Mouse (Mus musculus) kidney, postnatal 36 days (tissue): Measurements from ENCODE around the gene Hoxa11.

Source experiments
- DNase-seq, 2 experiments: peaks; one replicate each; pipeline ENCODE4 v3.0.0; 2021 to 2022; ENCODE audit warnings: mixed read lengths in 2 of 2

Gene Hoxa11

GRCm38 (mm10) chr6:52246403-52246803 lies 793 bp upstream of the Hoxa11 start:
- DNase-seq: peak in 1 of 2 experiments; percentile 51

- DNase-seq: peak in 1 of 2 experiments; percentile 51
Observed at GRCm38 (mm10) chr6:52245040-52245756, 412 bp downstream of the Hoxa11 start.

- peak in 1 of 2 experiments; percentile 15 for DNase-seq
Observed at GRCm38 (mm10) chr6:52244471-52245039, 1.1 kb downstream of the Hoxa11 start.

- no peak for DNase-seq
Observed at GRCm38 (mm10) chr6:52243681-52244121, 1.9 kb downstream of the Hoxa11 start.

GRCm38 (mm10) chr6:52242801-52243332 lies 2.7 kb downstream of the Hoxa11 start:
- DNase-seq: no peak

GRCm38 (mm10) chr6:52241001-52241621 lies 4.5 kb downstream of the Hoxa11 start:
- DNase-seq: no peak

- DNase-seq: peak; percentile 95 to 96
Observed at GRCm38 (mm10) chr6:52240389-52241000, 5.1 kb downstream of the Hoxa11 start, which contains the start of gene Hoxa10. TSS of gene Hoxa10 (minus strand) at chr6:52240854.

- peak in 1 of 2 experiments; percentile 71 for DNase-seq
Observed at GRCm38 (mm10) chr6:52239625-52240388, 5.8 kb downstream of the Hoxa11 start.

GRCm38 (mm10) chr6:52238976-52239375 lies 6.6 kb downstream of the Hoxa11 start:
- no peak for DNase-seq

- no peak for DNase-seq
Observed at GRCm38 (mm10) chr6:52238155-52238545, 7.5 kb downstream of the Hoxa11 start.

- DNase-seq: no peak
Observed at GRCm38 (mm10) chr6:52237346-52238154, 8.1 kb downstream of the Hoxa11 start.

- DNase-seq: peak in 1 of 2 experiments; percentile 27
Observed at GRCm38 (mm10) chr6:52236806-52237205, 8.8 kb downstream of the Hoxa11 start.

GRCm38 (mm10) chr6:52235866-52236265 lies 9.7 kb downstream of the Hoxa11 start:
- DNase-seq: no peak

GRCm38 (mm10) chr6:52235267-52235666 lies 10.3 kb downstream of the Hoxa11 start:
- DNase-seq: peak in 1 of 2 experiments; percentile 18

GRCm38 (mm10) chr6:52234428-52235140 lies 11.0 kb downstream of the Hoxa11 start:
- peak; percentile 83 to 85 for DNase-seq

- DNase-seq: peak; percentile 92 to 93
Observed at GRCm38 (mm10) chr6:52233546-52234427, 11.8 kb downstream of the Hoxa11 start.

- DNase-seq: peak in 1 of 2 experiments; percentile 66
Observed at GRCm38 (mm10) chr6:52232984-52233545, 12.5 kb downstream of the Hoxa11 start.

- DNase-seq: peak; percentile 80 to 83
Observed at GRCm38 (mm10) chr6:52232568-52232965, 13.0 kb downstream of the Hoxa11 start.
